Mouse (Mus musculus) heart, adult 2 months (tissue): ENCODE data around the gene Nudt13.

Experiments
- CTCF ChIP-seq: fragments of 200-600 bp; IDR thresholded peaks from 2 replicates; pipeline ENCODE4 v1.8.1; 2022; ENCODE audit warnings: antibody characterized with exemption, mild to moderate bottlenecking, moderate library complexity
- EP300 ChIP-seq: fragments of 200-500 bp; IDR thresholded peaks from 2 replicates; pipeline ENCODE4 v1.6.1; 2011; ENCODE audit warnings: low read depth, low read length, control low read depth; ENCODE audit not compliant: insufficient read depth
- POLR2A ChIP-seq: fragments of 200-500 bp; IDR thresholded peaks from 2 replicates; pipeline ENCODE4 v1.6.1; 2011; ENCODE audit warnings: mild to moderate bottlenecking, low read depth, low read length, control low read depth; ENCODE audit not compliant: insufficient read depth

GRCm38 (mm10) chr14:20331316-20331715 is 36.8 kb downstream of the Nudt13 start:
- TF ChIP-seq CTCF (no peak), POLR2A (no peak), EP300 (no peak)
